Mouse (Mus musculus): ENCODE measurements around the gene Ptpa. TPM values are rescaled to one million over a fixed set of nuclear protein-coding genes. Genes with fewer than 3 reads are reported as not detected.

Ptpa gene
- polyA plus RNA-seq, 1 experiment = 213 TPM

- Histone ChIP-seq H3ac (ENCODE audit: control insufficient read depth, insufficient read length, low read depth) (no peak overlapping the region), H3K4me3 (ENCODE audit: insufficient read depth, poor library complexity, severe bottlenecking) (no peak overlapping the region), H3K79me2 (ENCODE audit: control insufficient read depth, insufficient read depth) (peaks cover 27% of the 10 kb centered on the region), H3K36me3 (ENCODE audit: control insufficient read depth, insufficient read depth) (peaks cover 56% of the 10 kb centered on the region), H3K79me3 (ENCODE audit: low read depth) (peaks cover 11% of the 10 kb centered on the region), H3K27me3 (ENCODE audit: control insufficient read depth, insufficient read depth, insufficient read length) (no peaks in the 10 kb centered on the region)
- TF ChIP-seq FOSL1 (IDR thresholded peaks at IDR 0.05; ENCODE audit: insufficient read depth, low read length, poor library complexity, severe bottlenecking) (no peak), CTCF (IDR thresholded peaks at IDR 0.05; ENCODE audit: control insufficient read depth, insufficient read depth, insufficient read length) (no peak), USF1 (IDR thresholded peaks at IDR 0.05; ENCODE audit: low read depth) (no peak), MYOD1 (IDR thresholded peaks at IDR 0.05; ENCODE audit: control insufficient read depth, insufficient read length, low read depth) (no peak), CEBPB (IDR thresholded peaks at IDR 0.05; ENCODE audit: low read depth) (no peak), MYOG (IDR thresholded peaks at IDR 0.05; ENCODE audit: control insufficient read depth, extremely low read depth, insufficient read length) (no peak), MAX (IDR thresholded peaks at IDR 0.05) (no peak)
Measured at GRCm38 (mm10) chr2:30450530-30450929, 34.7 kb downstream of the Ptpa start.

GRCm38 (mm10) chr2:30451525-30451924, 35.7 kb downstream of the Ptpa start:
- TF ChIP-seq FOSL1 (IDR thresholded peaks at IDR 0.05; ENCODE audit: insufficient read depth, low read length, poor library complexity, severe bottlenecking) = no peak
- Histone ChIP-seq H3K36me3 (ENCODE audit: control insufficient read depth, insufficient read depth) (peaks cover 46% of the 10 kb centered on the region), H3ac (ENCODE audit: control insufficient read depth, insufficient read length, low read depth) (no peak overlapping the region), H3K79me3 (ENCODE audit: low read depth) (peaks cover 5% of the 10 kb centered on the region), H3K27me3 (ENCODE audit: control insufficient read depth, insufficient read depth, insufficient read length) (no peaks in the 10 kb centered on the region), H3K79me2 (ENCODE audit: control insufficient read depth, insufficient read depth) (peaks cover 17% of the 10 kb centered on the region), H3K4me3 (ENCODE audit: insufficient read depth, poor library complexity, severe bottlenecking) (no peak overlapping the region)

GRCm38 (mm10) chr2:30453570-30453969, 37.7 kb downstream of the Ptpa start:
- Histone ChIP-seq H3ac (ENCODE audit: control insufficient read depth, insufficient read length, low read depth) (no peak overlapping the region), H3K36me3 (ENCODE audit: control insufficient read depth, insufficient read depth) (peaks cover 28% of the 10 kb centered on the region), H3K4me3 (ENCODE audit: insufficient read depth, poor library complexity, severe bottlenecking) (no peak overlapping the region), H3K27me3 (ENCODE audit: control insufficient read depth, insufficient read depth, insufficient read length) (no peaks in the 10 kb centered on the region), H3K79me2 (ENCODE audit: control insufficient read depth, insufficient read depth) (no peaks in the 10 kb centered on the region), H3K79me3 (ENCODE audit: low read depth) (peaks cover 3% of the 10 kb centered on the region)
- no peak for TF ChIP-seq USF1 (IDR thresholded peaks at IDR 0.05; ENCODE audit: low read depth)
- TF ChIP-seq MAX (IDR thresholded peaks at IDR 0.05) = no peak
- no peak for TF ChIP-seq FOSL1 (IDR thresholded peaks at IDR 0.05; ENCODE audit: insufficient read depth, low read length, poor library complexity, severe bottlenecking)
- TF ChIP-seq CEBPB (IDR thresholded peaks at IDR 0.05; ENCODE audit: low read depth) = no peak
- TF ChIP-seq CTCF (IDR thresholded peaks at IDR 0.05; ENCODE audit: control insufficient read depth, insufficient read depth, insufficient read length) = no peak
- no peak for TF ChIP-seq MYOG (IDR thresholded peaks at IDR 0.05; ENCODE audit: control insufficient read depth, extremely low read depth, insufficient read length)
- TF ChIP-seq MYOD1 (IDR thresholded peaks at IDR 0.05; ENCODE audit: control insufficient read depth, insufficient read length, low read depth) = no peak

- Histone ChIP-seq H3K79me2 (ENCODE audit: control insufficient read depth, insufficient read depth) (no peaks in the 10 kb centered on the region), H3K79me3 (ENCODE audit: low read depth) (peaks cover 2% of the 10 kb centered on the region), H3ac (ENCODE audit: control insufficient read depth, insufficient read length, low read depth) (no peak overlapping the region), H3K27me3 (ENCODE audit: control insufficient read depth, insufficient read depth, insufficient read length) (no peaks in the 10 kb centered on the region), H3K4me3 (ENCODE audit: insufficient read depth, poor library complexity, severe bottlenecking) (no peak overlapping the region), H3K36me3 (ENCODE audit: control insufficient read depth, insufficient read depth) (peaks cover 25% of the 10 kb centered on the region)
- TF ChIP-seq FOSL1 (IDR thresholded peaks at IDR 0.05; ENCODE audit: insufficient read depth, low read length, poor library complexity, severe bottlenecking) = no peak
- TF ChIP-seq MYOD1 (IDR thresholded peaks at IDR 0.05; ENCODE audit: control insufficient read depth, insufficient read length, low read depth) = no peak
- no peak for TF ChIP-seq CTCF (IDR thresholded peaks at IDR 0.05; ENCODE audit: control insufficient read depth, insufficient read depth, insufficient read length)
- no peak for TF ChIP-seq MYOG (IDR thresholded peaks at IDR 0.05; ENCODE audit: control insufficient read depth, extremely low read depth, insufficient read length)
- no peak for TF ChIP-seq CEBPB (IDR thresholded peaks at IDR 0.05; ENCODE audit: low read depth)
- no peak for TF ChIP-seq USF1 (IDR thresholded peaks at IDR 0.05; ENCODE audit: low read depth)
Measured at GRCm38 (mm10) chr2:30454587-30454986, 38.7 kb downstream of the Ptpa start.

- peaks cover 9% of the 10 kb centered on the region for H3K36me3 ChIP-seq (ENCODE audit: control insufficient read depth, insufficient read depth)
- H3K79me2 ChIP-seq (ENCODE audit: control insufficient read depth, insufficient read depth) = no peaks in the 10 kb centered on the region
- H3K4me3 ChIP-seq (ENCODE audit: insufficient read depth, poor library complexity, severe bottlenecking) = no peak overlapping the region
- TF ChIP-seq MYOD1 (IDR thresholded peaks at IDR 0.05; ENCODE audit: control insufficient read depth, insufficient read length, low read depth) = no peak
- no peak for TF ChIP-seq FOSL1 (IDR thresholded peaks at IDR 0.05; ENCODE audit: insufficient read depth, low read length, poor library complexity, severe bottlenecking)
- TF ChIP-seq MYOG (IDR thresholded peaks at IDR 0.05; ENCODE audit: control insufficient read depth, extremely low read depth, insufficient read length) = no peak
- no peak overlapping the region for H3ac ChIP-seq (ENCODE audit: control insufficient read depth, insufficient read length, low read depth)
- H3K27me3 ChIP-seq (ENCODE audit: control insufficient read depth, insufficient read depth, insufficient read length) = no peaks in the 10 kb centered on the region
- no peaks in the 10 kb centered on the region for H3K79me3 ChIP-seq (ENCODE audit: low read depth)
Measured at GRCm38 (mm10) chr2:30456104-30456980, 40.5 kb downstream of the Ptpa start.

GRCm38 (mm10) chr2:30458349-30458748, 42.5 kb downstream of the Ptpa start:
- TF ChIP-seq MYOD1 (IDR thresholded peaks at IDR 0.05; ENCODE audit: control insufficient read depth, insufficient read length, low read depth) = no peak
- TF ChIP-seq MAX (IDR thresholded peaks at IDR 0.05) = no peak
- no peak for TF ChIP-seq CEBPB (IDR thresholded peaks at IDR 0.05; ENCODE audit: low read depth)
- TF ChIP-seq USF1 (IDR thresholded peaks at IDR 0.05; ENCODE audit: low read depth) = no peak
- TF ChIP-seq MYOG (IDR thresholded peaks at IDR 0.05; ENCODE audit: control insufficient read depth, extremely low read depth, insufficient read length) = no peak
- no peak for TF ChIP-seq CTCF (IDR thresholded peaks at IDR 0.05; ENCODE audit: control insufficient read depth, insufficient read depth, insufficient read length)
- no peak for TF ChIP-seq FOSL1 (IDR thresholded peaks at IDR 0.05; ENCODE audit: insufficient read depth, low read length, poor library complexity, severe bottlenecking)
- no peak overlapping the region for H3ac ChIP-seq (ENCODE audit: control insufficient read depth, insufficient read length, low read depth)
- no peaks in the 10 kb centered on the region for H3K79me3 ChIP-seq (ENCODE audit: low read depth)
- H3K79me2 ChIP-seq (ENCODE audit: control insufficient read depth, insufficient read depth) = no peaks in the 10 kb centered on the region
- no peak overlapping the region for H3K4me3 ChIP-seq (ENCODE audit: insufficient read depth, poor library complexity, severe bottlenecking)
- peaks cover 6% of the 10 kb centered on the region for H3K36me3 ChIP-seq (ENCODE audit: control insufficient read depth, insufficient read depth)
- no peaks in the 10 kb centered on the region for H3K27me3 ChIP-seq (ENCODE audit: control insufficient read depth, insufficient read depth, insufficient read length)

Measured in C2C12 (cell line).